Mouse (Mus musculus): ENCODE measurements around the gene Epop. TPM values are rescaled to one million over a fixed set of nuclear protein-coding genes. Genes with fewer than 3 reads are reported as not detected.

Epop gene
- polyA plus RNA-seq, 1 experiment from 2014 or later: 16.4 TPM

- Histone ChIP-seq H3K27ac (no peak overlapping the region), H3K4me2 (replicated peaks) (peak overlapping the region; percentile 79), H3K9ac (0 out of 2 replicates have a peak overlapping the region, but pooled peaks have one; percentile 3), H3K36me3 (no peaks in the 10 kb centered on the region), H3K27me3 (peaks cover 74% of the 10 kb centered on the region), H3K4me1 (peaks cover 22% of the 10 kb centered on the region), H3K9me3 (no peaks in the 10 kb centered on the region), H3K4me3 (0 out of 2 replicates have a peak overlapping the region, but pooled peaks have one; percentile 64)
- WGBS: 6% methylated on average over 10 of the region's 10 CpGs
- no peak for ATAC-seq (ENCODE audit: insufficient number of reproducible peaks, insufficient read depth, low FRiP score, low TSS enrichment)
These were observed 2.7 kb downstream of the Epop start for GRCm38 (mm10) chr11:97626850-97627249.

- ATAC-seq (ENCODE audit: insufficient number of reproducible peaks, insufficient read depth, low FRiP score, low TSS enrichment): no peak
- 4% methylated on average over 13 of the region's 13 CpGs for WGBS
- Histone ChIP-seq H3K27ac (no peak overlapping the region), H3K4me1 (peaks cover 22% of the 10 kb centered on the region), H3K27me3 (peaks cover 71% of the 10 kb centered on the region), H3K4me3 (no peak overlapping the region), H3K4me2 (replicated peaks) (peak overlapping the region; percentile 79; the same call in 1 of the 2 replicates), H3K9ac (no peak overlapping the region), H3K9me3 (no peaks in the 10 kb centered on the region), H3K36me3 (no peaks in the 10 kb centered on the region)
These were observed 3.1 kb downstream of the Epop start for GRCm38 (mm10) chr11:97626431-97626830.

- no peak for ATAC-seq (ENCODE audit: insufficient number of reproducible peaks, insufficient read depth, low FRiP score, low TSS enrichment)
- Histone ChIP-seq H3K36me3 (no peaks in the 10 kb centered on the region), H3K4me2 (replicated peaks) (no peak overlapping the region), H3K27ac (no peak overlapping the region), H3K27me3 (peaks cover 62% of the 10 kb centered on the region), H3K9ac (no peak overlapping the region), H3K9me3 (no peaks in the 10 kb centered on the region), H3K4me3 (no peak overlapping the region), H3K4me1 (peaks cover 22% of the 10 kb centered on the region)
- 70% methylated on average over 5 of the region's 5 CpGs for WGBS
These were observed 4.0 kb downstream of the Epop start for GRCm38 (mm10) chr11:97625551-97625950.

- no peak for ATAC-seq (ENCODE audit: insufficient number of reproducible peaks, insufficient read depth, low FRiP score, low TSS enrichment)
- Histone ChIP-seq H3K9me3 (no peaks in the 10 kb centered on the region), H3K4me2 (replicated peaks) (no peak overlapping the region), H3K36me3 (no peaks in the 10 kb centered on the region), H3K9ac (no peak overlapping the region), H3K27ac (no peak overlapping the region), H3K27me3 (peaks cover 47% of the 10 kb centered on the region), H3K4me1 (peaks cover 20% of the 10 kb centered on the region), H3K4me3 (no peak overlapping the region)
- WGBS: 50% methylated on average over 9 of the region's 9 CpGs
These were observed 6.3 kb downstream of the Epop start for GRCm38 (mm10) chr11:97623166-97623565.

- Histone ChIP-seq H3K27me3 (peaks cover 46% of the 10 kb centered on the region), H3K9me3 (no peaks in the 10 kb centered on the region), H3K4me1 (peaks cover 13% of the 10 kb centered on the region), H3K4me3 (no peak overlapping the region), H3K27ac (no peak overlapping the region), H3K36me3 (no peaks in the 10 kb centered on the region), H3K9ac (no peak overlapping the region), H3K4me2 (replicated peaks) (no peak overlapping the region)
- no peak for ATAC-seq (ENCODE audit: insufficient number of reproducible peaks, insufficient read depth, low FRiP score, low TSS enrichment)
- WGBS: 2% methylated on average over 6 of the region's 6 CpGs
These were observed 7.1 kb downstream of the Epop start for GRCm38 (mm10) chr11:97622440-97622839.

GRCm38 (mm10) chr11:97619391-97619795 lies 10.1 kb downstream of the Epop start:
- Histone ChIP-seq H3K9me3 (no peaks in the 10 kb centered on the region), H3K4me3 (no peak overlapping the region), H3K9ac (no peak overlapping the region), H3K36me3 (no peaks in the 10 kb centered on the region), H3K4me1 (no peaks in the 10 kb centered on the region), H3K4me2 (replicated peaks) (no peak overlapping the region), H3K27ac (no peak overlapping the region), H3K27me3 (peaks cover 31% of the 10 kb centered on the region)
- ATAC-seq (ENCODE audit: insufficient number of reproducible peaks, insufficient read depth, low FRiP score, low TSS enrichment): no peak
- 43% methylated on average over 5 of the region's 5 CpGs for WGBS

- Histone ChIP-seq H3K4me3 (no peak overlapping the region), H3K36me3 (no peaks in the 10 kb centered on the region), H3K4me2 (replicated peaks) (no peak overlapping the region), H3K27me3 (peaks cover 31% of the 10 kb centered on the region), H3K4me1 (no peaks in the 10 kb centered on the region), H3K9me3 (no peaks in the 10 kb centered on the region), H3K9ac (no peak overlapping the region), H3K27ac (no peak overlapping the region)
- ATAC-seq (ENCODE audit: insufficient number of reproducible peaks, insufficient read depth, low FRiP score, low TSS enrichment): no peak
- WGBS: 57% methylated on average over 11 of the region's 11 CpGs
These were observed 11.1 kb downstream of the Epop start for GRCm38 (mm10) chr11:97618368-97618767.

- WGBS: 81% methylated on average over 4 of the region's 4 CpGs
- no peaks in the 10 kb centered on the region for H3K4me1 ChIP-seq
- ATAC-seq (ENCODE audit: insufficient number of reproducible peaks, insufficient read depth, low FRiP score, low TSS enrichment): no peak
These were observed 14.2 kb downstream of the Epop start for GRCm38 (mm10) chr11:97615276-97615675.

GRCm38 (mm10) chr11:97611076-97611475 lies 18.4 kb downstream of the Epop start:
- ATAC-seq (ENCODE audit: insufficient number of reproducible peaks, insufficient read depth, low FRiP score, low TSS enrichment): no peak
- H3K9ac ChIP-seq: no peak overlapping the region
- no peaks in the 10 kb centered on the region for H3K36me3 ChIP-seq
- 77% methylated on average over 8 of the region's 8 CpGs for WGBS
- no peak overlapping the region for H3K27ac ChIP-seq
- H3K4me2 ChIP-seq (replicated peaks): no peak overlapping the region
- H3K4me1 ChIP-seq: no peaks in the 10 kb centered on the region
- H3K9me3 ChIP-seq: no peaks in the 10 kb centered on the region
- peaks cover 2% of the 10 kb centered on the region; the same call in 1 of the 2 replicates for H3K27me3 ChIP-seq
- no peak overlapping the region for H3K4me3 ChIP-seq

More at GRCm38 (mm10) chr11:97615276-97615675, 14.2 kb downstream of the Epop start:
- Histone ChIP-seq H3K27me3 (peaks cover 26% of the 10 kb centered on the region), H3K4me3 (no peak overlapping the region), H3K27ac (no peak overlapping the region), H3K4me2 (replicated peaks) (no peak overlapping the region), H3K9me3 (no peaks in the 10 kb centered on the region), H3K36me3 (no peaks in the 10 kb centered on the region), H3K9ac (no peak overlapping the region)

- Histone ChIP-seq H3K9ac (no peak overlapping the region), H3K36me3 (no peaks in the 10 kb centered on the region), H3K9me3 (no peaks in the 10 kb centered on the region), H3K4me3 (no peak overlapping the region), H3K4me2 (replicated peaks) (no peak overlapping the region), H3K27ac (no peak overlapping the region), H3K27me3 (no peaks in the 10 kb centered on the region; the same call in 1 of the 2 replicates), H3K4me1 (no peaks in the 10 kb centered on the region)
- no peak for ATAC-seq (ENCODE audit: insufficient number of reproducible peaks, insufficient read depth, low FRiP score, low TSS enrichment)
- WGBS: 83% methylated on average over 13 of the region's 13 CpGs
These were observed 19.8 kb downstream of the Epop start for GRCm38 (mm10) chr11:97609743-97610142.

- H3K27ac ChIP-seq: no peak overlapping the region
- H3K36me3 ChIP-seq: no peaks in the 10 kb centered on the region
- H3K27me3 ChIP-seq: no peaks in the 10 kb centered on the region; the same call in 1 of the 2 replicates
- no peak for ATAC-seq (ENCODE audit: insufficient number of reproducible peaks, insufficient read depth, low FRiP score, low TSS enrichment)
- no peak overlapping the region for H3K4me2 ChIP-seq (replicated peaks)
- 25% methylated on average over 4 of the region's 4 CpGs for WGBS
- no peaks in the 10 kb centered on the region for H3K4me1 ChIP-seq
- H3K9me3 ChIP-seq: no peaks in the 10 kb centered on the region
- H3K9ac ChIP-seq: no peak overlapping the region
- no peak overlapping the region for H3K4me3 ChIP-seq
These were observed 20.6 kb downstream of the Epop start for GRCm38 (mm10) chr11:97608933-97609332.

- Histone ChIP-seq H3K4me2 (replicated peaks) (no peak overlapping the region), H3K27ac (no peak overlapping the region), H3K4me3 (no peak overlapping the region), H3K27me3 (no peaks in the 10 kb centered on the region; the same call in 1 of the 2 replicates), H3K36me3 (no peaks in the 10 kb centered on the region), H3K4me1 (no peaks in the 10 kb centered on the region), H3K9ac (no peak overlapping the region), H3K9me3 (no peaks in the 10 kb centered on the region)
- WGBS: 93% methylated on average over 8 of the region's 8 CpGs
- no peak for ATAC-seq (ENCODE audit: insufficient number of reproducible peaks, insufficient read depth, low FRiP score, low TSS enrichment)
These were observed 22.3 kb downstream of the Epop start for GRCm38 (mm10) chr11:97607056-97607725.
